Mouse (Mus musculus) cerebellum, adult (tissue): Measurements from ENCODE around the gene Cpn2.

Source experiments
- ATAC-seq: cut with Nextera tagmentation; 2 replicates; pipeline ENCODE4 v1.9.2; 2017; ENCODE audit warnings: mild to moderate bottlenecking, moderate library complexity, mixed read lengths; ENCODE audit not compliant: insufficient number of reproducible peaks, low FRiP score, low TSS enrichment

Cpn2 gene

GRCm38 (mm10) chr16:30267359-30267758, at the start of gene Cpn2:
Gene Cpn2 (minus strand): TSS chr16:30267499.
- ATAC-seq: no peak

DNA sequence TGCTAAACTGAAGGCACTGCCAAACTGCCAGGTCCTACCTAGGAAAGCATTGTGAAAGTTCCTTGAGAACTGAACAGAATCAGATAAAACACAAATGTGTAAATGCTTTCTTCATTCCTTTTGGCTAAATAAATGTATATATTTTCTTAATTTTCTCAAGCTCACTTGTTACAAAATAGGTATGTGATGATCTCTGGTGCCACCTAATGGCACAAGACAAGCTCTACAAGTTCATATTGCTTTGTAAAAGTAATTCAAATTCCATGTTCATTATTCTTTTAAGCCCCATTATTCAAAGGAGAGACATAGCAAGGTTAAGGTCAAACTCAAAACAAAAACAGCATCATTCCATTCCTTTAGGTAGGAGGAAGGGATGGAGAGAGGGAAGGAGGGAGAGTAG, 46.9 kb upstream of the Cpn2 start:
- ATAC-seq: no peak

GRCm38 (mm10) chr16:30310647-30311046, 43.3 kb upstream of the Cpn2 start, which contains the start of gene Gp5:
Gene Gp5 (minus strand): TSS chr16:30310779.
- ATAC-seq: no peak

GRCm38 (mm10) chr16:30310171-30310515, 42.8 kb upstream of the Cpn2 start:
- no peak for ATAC-seq

DNA sequence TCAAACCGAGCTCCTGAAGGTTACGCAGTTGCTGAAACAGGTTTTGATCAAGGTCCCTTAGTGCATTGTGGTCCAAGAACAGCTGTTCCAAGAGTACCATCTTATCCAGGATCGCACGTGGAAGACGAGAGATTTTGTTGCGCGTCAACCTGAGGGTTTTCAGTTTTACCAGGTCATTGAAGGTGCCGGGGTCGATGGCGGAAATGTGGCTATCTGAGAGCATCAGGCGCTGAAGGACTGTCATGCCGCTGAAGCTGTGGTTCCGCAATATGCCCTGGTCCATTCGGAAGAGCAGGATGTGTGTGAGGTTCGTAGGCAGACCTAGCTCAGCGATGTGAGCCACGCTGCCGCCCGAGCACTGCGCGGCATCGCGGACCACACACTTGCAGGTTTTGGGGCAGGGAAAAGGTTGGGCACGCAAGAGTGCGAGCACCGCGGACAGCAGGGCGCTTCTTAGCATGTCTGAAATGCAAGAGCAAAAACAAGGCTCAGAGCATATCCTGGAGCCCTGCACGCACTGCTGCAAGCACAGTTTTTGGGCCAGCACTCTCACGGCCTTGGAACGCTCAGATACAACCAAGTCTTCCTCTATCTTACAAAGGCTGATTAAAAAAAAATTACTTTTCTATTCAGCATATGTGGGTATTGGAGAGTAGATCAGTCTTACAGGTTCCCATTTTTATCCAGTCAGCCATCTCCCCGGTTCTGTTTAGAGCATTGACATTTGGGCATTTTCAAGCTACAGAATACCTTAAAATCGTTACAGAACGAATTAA, 42.3 kb upstream of the Cpn2 start:
- no peak for ATAC-seq

DNA sequence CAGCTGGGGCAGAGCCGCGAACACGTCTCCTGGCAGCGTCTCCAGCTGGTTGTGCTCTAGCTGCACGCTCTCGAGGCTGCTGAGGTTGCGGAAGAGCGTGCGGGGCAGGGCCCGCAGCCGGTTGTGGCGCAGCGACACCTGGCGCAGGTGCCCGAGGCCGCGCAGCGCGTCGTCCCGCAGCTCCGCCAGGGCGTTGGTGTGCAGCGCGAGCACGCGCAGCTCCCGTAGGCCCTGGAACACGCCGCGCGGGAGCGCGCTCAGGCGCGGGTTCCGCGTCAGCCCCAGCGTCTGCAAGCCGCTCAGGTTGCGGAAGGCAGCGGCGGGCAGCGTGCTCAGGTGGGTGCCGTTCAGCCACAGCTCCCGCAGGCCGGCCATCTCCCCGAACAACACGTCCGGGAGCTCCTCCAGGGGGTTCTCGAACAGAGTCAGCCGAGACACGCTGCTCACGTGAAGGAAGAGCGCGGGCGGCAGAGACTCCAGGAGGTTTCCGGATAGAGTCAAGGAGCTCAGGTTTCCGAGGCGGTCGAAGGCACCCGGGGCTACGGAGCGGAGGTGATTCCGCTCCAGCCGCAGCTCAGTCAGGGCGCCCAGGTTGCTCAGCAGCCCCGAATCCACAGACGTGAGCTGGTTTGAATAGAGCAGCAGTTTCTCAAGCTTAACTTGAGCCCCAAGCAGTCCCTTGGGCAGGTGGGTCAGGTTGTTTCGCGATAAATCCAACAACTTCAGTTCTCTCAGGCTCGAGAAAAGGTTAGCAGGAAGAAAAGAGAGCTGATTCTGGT, 41.5 kb upstream of the Cpn2 start:
- ATAC-seq: peak; percentile 59

DNA sequence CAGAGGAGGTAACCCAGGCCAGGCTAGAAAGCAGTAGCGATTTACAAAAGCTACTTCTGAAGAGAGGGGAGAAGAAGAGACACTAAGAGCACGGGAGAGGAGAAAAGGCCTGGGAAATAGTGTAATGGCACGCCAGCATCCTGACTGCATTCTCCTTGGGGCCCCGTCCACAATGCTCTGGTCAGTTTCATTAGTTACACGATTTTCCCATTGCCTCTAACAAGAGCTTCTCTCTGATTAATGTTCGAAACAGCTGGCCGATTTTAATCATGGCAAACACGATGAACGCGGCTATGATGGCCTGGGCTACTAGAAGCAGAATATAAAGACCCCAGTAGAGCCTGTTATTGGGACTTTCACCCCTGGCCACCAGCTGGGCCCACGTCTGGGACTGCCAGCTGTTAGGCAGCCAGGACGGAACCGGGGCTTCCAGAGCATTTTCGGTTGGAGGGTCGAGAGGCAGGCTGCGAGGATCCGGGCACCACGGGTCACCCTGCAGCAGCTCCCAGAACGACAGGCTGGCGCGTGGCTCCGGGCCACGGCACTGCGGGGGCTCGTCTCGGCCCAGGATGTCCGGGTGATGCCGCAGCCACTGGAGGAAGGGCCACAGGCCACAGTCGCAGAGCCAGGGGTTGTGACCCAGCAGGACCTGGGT, 40.8 kb upstream of the Cpn2 start:
- no peak; the same call in 1 of the 2 replicates for ATAC-seq

DNA sequence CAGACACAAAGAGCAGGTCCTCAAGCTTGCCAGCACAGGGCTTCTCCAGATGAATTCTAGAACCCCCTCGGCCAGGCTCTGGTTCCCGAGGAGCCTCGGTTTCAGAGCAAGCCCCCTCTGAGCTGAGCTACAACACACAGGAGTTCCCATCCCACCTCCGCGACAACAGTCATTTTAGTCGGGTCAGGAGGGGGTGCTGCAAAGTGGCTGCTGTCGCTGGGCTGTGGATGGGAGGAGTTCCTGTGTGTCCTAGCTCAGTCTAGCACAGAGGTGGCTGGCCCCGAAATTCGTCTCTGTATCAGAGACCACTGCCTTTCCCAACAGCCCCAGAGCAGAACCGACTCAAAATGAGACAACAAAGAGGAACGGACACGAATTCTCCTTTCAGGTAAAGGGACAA, 40.0 kb upstream of the Cpn2 start:
- no peak for ATAC-seq

DNA sequence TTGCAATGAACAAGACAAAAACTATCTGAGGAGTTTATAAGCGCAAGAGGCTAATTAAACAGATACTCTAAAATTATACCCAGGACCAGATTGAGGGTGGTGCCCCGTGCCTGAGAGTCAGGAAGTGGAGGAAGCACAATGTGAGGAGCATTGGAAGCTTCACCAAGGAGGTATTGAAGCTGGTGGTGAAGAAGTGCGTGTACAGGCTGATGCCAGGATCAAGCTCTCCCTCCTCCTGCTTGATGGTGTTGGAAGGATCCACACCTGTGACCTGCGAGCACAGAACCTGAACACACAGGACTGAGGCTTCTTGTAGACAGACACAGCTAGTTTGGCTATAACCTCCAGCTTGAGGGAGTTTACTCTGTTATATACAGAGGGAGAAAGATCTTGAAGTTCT, 38.8 kb upstream of the Cpn2 start:
- ATAC-seq: no peak

- ATAC-seq: no peak
Observed at GRCm38 (mm10) chr16:30304236-30304635, 36.9 kb upstream of the Cpn2 start.

DNA sequence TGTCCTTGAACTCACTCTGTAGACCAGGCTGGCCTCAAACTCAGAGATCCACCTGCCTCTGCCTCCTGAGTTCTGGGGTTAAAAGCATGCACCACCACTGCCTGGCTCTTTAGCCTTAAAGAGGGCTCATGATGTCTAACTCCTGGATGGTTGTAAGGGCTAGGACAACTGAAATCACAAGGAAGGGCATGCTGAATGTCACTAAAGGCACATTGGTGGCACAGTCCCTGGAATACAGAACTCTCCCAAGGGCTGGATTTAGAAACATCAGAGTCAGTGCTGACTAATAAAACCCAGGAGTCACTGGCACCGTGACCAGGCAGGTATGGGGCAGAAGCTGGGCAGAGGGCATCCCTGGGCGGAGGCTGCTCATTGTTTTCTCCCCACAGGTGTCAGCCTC, 36.1 kb upstream of the Cpn2 start:
- ATAC-seq: no peak

- ATAC-seq: no peak
Observed at GRCm38 (mm10) chr16:30302686-30303085, 35.4 kb upstream of the Cpn2 start.

DNA sequence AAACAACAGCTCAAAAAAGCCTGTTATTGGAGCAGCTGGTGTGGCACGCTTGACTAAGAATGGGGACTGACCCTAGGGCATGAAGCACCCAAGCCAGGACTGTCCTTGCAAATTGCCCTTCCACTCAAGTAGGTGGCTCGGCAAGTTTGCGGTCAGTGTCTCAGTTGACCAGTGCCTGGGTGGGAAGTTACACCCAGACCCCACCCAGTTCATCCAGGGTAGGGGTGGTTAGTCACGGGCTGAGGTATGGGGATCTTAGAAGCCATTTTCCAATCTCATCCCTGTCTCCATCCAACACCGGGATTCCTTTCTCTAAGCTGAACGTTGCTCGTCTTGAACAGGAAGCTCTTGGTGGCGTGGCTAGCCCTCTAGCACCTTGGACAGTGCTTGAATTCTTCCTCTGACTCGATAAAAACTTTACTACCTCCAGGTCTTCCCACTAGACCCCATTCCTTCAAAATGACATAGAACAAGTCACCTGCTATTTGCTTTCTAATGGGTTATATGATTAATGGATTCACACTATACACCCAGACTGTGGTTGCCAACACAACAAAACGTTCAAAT, 32.5 kb upstream of the Cpn2 start:
- ATAC-seq: no peak

GRCm38 (mm10) chr16:30297450-30297849, 30.2 kb upstream of the Cpn2 start:
- ATAC-seq: no peak

- ATAC-seq: no peak
Observed at GRCm38 (mm10) chr16:30296601-30297275, 29.4 kb upstream of the Cpn2 start.

GRCm38 (mm10) chr16:30295106-30295505, 27.8 kb upstream of the Cpn2 start:
- ATAC-seq: no peak

DNA sequence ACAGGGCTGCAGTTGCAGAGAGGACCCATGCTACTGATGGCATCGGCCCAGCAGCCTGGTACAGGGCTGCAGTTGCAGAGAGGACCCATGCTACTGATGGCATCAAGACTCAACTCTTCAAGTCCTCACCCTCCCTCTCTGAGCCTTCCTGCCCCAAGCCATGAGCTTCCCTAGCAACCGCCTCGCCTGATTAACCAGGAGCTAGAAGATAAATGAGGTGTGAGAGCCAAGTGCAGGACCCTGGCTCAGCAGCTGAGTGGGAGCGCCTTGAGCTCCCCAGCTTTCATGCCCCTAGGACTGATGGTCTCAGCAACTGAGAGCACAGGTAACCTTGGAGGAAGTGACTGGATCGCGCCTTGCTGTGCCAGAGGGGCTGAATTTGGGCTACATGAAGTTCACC, 23.1 kb upstream of the Cpn2 start:
- no peak for ATAC-seq

GRCm38 (mm10) chr16:30285701-30286100, 18.4 kb upstream of the Cpn2 start:
- no peak for ATAC-seq

GRCm38 (mm10) chr16:30283743-30284337, 16.5 kb upstream of the Cpn2 start:
- peak; percentile 56; the same call in 1 of the 2 replicates for ATAC-seq
